Mouse (Mus musculus) thymus, adult 2 months (tissue): ENCODE results near the gene Ppp3ca.

Experiments
- CTCF ChIP-seq: fragments of 200-500 bp; IDR thresholded peaks from 2 replicates; pipeline ENCODE4 v1.5.1; 2012; ENCODE audit warnings: mild to moderate bottlenecking, control low read depth, low read length, moderate library complexity, borderline replicate concordance; ENCODE audit not compliant: control insufficient read depth, poor library complexity, insufficient read depth; ENCODE audit errors: extremely low read depth
- POLR2A ChIP-seq: fragments of 200-500 bp; IDR thresholded peaks from 2 replicates; pipeline ENCODE4 v1.6.1; 2012; ENCODE audit warnings: mild to moderate bottlenecking, low read length, control low read depth, moderate library complexity; ENCODE audit not compliant: control insufficient read depth, poor library complexity, insufficient read depth; ENCODE audit errors: extremely low read depth

DNA sequence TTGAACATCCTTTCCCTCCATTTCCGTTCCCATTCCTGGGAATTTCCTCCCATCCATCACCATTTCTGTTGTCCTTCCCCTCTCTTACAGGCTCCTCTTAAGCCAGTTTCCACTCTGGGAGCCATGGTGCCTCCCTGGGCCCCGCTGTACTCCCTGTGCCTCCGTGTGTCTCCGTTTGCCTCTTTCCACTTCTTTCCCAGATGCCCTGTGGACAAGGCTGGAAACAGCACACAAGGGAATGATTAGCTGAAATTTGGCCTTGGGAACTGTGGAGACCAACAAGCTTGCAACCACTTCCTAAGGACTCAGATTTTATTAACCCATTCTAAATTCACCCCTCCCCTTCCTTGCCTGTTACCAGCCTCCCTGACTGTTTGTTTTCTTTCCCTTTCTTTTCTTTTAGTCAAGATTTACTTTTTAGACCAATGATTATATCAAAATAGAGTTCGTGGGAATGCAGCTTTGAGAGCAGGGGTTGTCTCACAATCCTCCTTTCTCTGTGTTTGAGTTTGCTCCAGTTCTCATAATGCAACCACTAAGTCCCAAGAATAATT lies 93.9 kb downstream of the Ppp3ca start:
- TF ChIP-seq CTCF (no peak), POLR2A (no peak)
